Mouse (Mus musculus): ENCODE measurements around the gene Fgd5.
"Not testable (repeated sequence)": the region's sequence is repeated elsewhere in the genome, so short reads cannot be mapped to it uniquely, and the experiment has no call there.

The Fgd5 gene

DNA sequence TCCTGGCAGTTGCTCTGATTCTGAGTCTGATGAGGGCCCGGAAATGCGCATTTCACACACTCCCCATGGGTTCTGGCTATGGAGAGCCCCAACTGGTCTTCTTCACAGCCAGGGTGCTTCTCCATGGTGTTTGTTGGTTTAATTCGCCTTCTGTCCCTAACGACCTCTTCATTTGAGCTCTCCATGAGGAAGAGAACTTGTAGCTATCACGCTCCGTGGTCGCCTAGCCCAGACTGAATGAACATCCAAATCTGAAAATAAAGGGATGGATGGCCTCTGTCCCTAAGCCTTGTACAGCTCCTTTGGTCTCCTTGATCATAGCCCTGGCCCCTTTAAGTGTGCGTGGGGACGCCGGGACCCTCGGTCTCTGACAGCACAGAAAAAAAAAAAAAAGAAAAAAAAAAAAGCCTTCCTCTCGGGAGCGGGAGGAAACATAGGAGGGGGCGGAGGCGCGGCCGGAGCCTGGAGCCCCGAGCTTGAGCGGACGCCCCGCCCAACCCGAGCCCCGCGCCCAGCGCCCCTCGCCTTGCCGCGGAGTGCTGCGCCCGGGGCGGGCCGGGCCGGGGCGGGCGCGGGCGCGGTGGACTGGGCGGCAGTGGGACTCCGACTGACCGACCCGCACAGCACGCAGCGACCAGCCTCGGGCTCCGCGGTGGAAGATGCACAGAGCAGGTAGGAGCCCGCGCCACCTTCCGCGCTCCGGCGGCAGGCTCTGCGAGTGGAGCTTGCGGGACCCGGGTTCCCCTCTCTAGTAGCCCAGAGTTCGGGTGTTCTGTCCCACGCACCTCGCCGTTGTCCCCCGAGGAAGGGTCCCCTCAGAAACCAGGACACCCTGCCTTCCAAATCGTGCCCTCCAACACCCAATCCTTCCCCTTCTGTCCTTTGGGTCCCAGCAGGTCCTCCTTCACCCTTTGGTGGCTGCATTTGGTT, at the start of gene Fgd5:
Gene Fgd5, plus strand, starts transcription at position 508 of the 930 bp plus-strand sequence.
- DNase-seq, result no peak

DNA sequence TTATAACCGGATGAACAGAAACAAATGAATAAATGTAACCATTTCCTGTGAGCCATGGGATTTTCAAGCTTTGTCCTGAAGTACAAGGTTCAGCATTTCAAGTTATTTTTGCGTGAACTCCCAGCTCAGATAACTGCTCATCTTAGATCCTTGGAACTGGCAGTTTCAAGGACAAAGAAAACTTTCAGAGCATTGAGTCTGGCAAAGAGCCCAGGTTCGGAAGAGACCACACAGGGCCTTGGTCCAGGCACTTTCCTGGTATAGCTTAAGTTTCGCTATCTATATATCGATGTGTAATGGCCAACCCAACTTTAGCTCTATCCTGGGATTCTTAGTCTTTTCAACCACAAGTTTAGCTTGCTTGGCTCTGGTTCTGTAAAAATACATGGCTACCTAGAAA, 47.4 kb upstream of the Fgd5 start:
- no peak for DNase-seq

DNA sequence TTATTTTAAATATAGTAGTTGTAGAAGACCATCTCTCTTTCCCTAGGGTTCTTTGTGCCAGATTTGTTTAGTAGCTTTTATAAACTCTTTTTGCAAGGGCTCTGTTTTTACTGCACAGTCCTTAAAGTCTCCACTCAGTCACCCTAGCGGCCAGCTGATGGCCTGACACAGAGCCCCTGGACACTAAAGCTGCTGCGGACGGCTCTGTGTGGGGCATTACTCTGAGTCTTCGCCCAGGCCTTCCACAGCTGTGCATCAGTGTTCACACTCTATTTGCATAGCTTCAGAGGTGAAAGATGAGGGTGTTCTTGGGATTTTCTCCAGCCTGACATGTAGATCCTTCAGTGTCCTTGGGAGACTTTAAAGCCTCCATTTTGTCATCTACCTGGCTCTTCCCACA, 40.2 kb upstream of the Fgd5 start:
- no peak for DNase-seq

DNA sequence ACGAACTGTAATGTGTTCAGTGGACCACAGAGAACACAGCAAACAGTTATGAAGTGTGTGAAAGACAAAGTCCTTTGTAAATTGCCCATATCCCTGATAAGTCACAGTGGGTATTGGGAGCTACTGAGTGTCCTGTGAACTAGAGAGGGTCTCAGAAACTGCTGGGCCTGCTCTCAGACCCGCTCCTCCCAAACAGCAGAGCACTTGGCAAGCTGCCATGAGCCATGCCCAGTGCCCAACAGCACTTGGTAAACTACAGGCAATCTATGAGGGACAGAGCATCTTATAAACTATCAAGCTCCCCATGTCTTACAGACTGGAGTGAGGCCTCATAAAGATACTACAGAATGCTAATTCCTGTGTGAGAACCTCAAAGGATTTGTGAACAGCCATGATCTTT, 30.3 kb upstream of the Fgd5 start:
- DNase-seq, result no peak

DNA sequence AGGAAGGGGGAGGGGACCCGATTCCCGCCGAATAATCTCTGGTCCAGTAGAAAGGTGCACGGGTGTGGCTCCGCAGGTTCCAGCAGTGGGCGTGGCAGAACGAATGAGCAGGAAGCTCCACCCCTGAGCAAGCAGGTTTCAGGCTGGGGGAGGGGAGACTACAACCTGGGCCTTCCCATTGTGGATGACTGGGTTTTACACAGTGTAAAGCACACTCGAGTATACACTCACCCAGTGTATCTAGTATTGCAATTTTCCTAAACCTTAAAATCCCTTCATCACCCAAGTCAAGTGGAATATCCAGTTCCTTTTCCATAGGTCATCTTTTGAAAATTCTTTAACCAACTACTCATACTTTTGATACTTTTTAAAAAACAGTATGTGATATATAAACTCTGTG, 20.7 kb upstream of the Fgd5 start:
- DNase-seq, result not testable (repeated sequence)

DNA sequence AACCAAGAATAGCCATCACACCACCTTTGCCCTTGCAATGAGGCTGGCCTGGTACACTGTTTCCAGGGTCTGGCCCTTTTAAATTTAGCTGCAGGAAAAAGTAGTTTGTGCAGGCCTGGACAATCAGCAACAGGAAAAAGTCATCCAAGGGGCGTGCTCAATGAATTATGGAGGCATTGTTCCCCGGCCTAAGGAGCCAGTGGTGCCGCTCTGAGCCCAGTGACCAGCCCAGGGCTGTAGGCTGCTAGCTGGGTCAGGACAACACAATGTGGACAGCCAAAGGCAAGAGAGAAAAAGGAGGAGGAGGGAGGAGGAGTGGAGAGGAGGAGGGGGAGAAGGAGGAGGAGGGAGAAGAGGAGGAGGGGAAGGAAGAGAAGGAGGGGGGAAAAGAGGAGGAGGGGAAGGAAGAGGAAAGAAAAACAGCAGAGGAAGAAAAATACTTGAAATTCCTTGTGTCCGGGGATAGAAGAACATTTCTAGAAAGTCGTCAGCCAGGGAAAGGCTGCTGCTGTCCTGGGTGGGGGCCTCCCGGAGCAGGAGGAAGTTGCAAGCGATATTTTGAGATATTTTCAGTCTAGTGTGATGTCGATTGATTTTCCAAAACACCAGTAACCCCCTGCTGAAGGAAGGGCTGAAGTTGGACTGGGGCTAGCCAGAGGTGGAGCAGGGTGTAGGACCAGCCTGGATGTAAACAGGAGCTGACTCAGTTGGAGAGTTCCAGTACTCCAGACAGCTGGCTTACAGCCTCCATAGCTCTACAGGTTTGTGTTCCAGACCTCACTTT, 18.5 kb upstream of the Fgd5 start:
- peak; percentile 73 for DNase-seq

DNA sequence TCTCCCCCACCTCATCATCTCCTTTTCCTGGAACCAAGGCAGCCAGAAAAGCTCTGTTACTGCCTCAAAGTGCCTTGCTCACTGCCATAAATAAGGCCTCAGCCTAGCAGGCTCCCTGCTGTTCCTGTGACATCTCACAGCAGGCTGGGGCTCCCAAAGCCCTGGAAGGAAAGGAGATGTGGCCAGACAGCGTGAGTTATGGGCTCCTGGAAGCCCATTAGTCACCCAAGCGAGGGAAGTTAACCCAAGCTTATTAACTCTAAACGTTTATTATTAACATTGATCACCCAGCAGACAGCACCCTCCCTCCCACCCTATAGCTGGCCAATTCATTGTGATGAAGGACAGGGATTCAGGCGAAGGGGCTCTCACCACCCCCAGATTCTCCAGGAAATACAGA, 15.2 kb upstream of the Fgd5 start:
- DNase-seq, result no peak

DNA sequence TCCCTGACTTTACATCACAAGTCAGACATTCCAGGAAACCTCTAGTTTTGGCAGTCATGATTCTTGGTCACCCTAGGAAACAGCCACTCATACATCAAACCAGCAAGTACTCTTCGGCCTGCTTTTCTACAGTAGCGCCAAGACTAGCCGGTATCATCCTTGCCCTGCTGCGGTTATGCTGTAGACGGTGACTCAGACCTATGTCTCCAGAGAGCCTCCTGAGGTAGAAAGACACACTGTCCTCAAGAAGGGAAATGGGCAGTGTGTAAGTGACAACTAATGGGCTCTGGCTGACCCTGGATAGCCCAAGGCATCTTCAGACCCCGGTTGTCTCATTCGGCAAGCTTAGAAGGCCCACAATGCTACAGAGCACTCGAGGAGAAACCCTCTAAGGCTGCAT, 13.6 kb upstream of the Fgd5 start:
- no peak for DNase-seq

DNA sequence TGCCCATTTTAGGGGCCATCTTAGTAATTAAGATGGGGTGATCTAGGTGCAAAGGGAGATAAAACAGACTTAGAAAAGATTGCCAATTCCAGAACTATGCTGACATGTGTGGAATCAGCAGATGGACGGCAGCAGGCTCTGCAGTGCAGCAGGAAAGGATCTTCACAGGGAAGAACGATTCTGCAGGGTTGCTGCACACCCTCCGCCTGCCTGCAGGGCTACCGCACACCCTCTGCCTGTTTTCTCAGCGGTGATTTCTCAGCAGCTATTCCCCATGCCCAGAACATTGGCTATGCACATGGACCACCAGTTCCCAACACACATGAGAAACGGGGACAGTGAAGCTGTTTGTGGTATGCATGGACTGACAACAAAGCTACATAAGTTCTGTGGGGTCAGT, 12.7 kb upstream of the Fgd5 start:
- no peak for DNase-seq

DNA sequence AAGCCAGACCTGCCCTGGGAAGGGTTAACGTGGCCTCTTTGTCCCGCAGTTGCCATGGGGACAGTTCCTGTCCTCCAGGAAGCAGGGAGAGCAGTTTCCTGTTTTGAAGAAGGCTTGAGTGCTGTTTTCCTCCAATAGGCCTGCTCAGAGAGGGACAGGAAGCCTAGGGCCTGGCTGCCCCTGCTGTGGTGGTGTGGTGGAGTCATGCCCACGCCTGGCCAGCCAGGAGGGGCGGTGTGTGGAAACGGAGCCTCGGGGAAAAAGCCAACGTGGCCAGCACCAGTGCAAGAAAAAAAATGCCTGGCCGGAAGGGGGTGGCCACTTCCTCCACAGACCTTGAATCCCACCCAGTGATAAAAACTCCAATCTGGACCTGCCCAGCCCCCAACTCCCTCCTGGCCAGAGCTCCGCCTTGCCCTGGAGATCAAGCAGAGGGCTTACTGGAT, 6.5 kb upstream of the Fgd5 start:
- peak; percentile 81 for DNase-seq

DNA sequence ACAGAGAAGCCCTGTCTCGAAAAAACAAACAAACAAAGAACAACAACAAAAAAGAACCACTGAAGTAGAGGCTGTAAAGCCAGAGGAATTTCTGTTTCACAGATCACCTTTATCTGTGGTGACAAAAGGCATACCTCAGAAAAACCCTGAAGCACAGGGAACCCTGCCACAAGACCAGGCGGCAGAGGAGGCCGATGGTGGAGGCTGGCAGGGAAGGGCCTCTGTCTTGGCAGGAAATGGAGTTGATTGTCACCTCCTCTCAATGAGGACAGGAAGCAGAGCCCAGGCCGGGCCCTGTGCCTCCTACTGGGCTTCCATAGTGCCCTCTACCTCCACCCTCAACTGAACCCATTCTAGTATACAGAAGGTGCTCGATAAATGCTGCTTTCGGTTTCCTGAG, 4.7 kb upstream of the Fgd5 start:
- no peak for DNase-seq

DNA sequence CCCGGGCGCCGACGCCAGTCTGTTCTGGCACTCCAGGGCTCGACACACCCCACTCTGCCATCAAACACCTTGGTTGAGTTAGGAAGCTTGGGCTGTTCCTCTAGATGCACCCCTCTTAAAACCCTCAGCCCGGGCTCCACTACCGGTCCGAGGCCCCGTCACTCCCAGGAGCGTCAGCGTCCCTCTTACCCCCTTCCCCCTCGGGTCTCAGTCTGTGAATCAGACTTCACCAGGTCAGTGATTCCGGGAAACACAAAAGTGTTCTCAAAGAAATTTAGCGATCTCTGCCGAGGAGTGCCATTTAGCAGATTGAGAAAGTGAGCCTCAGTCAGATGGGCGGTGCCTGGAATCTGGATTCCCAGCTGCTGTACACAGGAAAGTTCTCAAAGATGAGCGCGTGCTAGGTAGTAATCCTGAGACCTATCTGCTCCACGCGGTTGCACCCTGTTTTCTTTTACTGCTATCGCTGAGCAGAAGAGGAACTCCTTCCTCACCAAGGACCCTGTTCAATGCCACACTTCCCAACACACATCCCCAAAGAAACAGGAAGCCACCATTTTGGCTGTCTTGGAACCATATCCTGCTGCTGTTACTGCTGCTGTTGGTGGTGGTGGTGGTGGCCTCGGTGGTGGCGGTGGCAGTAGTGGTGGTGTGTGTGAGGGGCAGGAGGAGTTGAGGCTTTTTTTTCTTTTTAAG, 771 bp downstream of the Fgd5 start:
- no peak for DNase-seq

DNA sequence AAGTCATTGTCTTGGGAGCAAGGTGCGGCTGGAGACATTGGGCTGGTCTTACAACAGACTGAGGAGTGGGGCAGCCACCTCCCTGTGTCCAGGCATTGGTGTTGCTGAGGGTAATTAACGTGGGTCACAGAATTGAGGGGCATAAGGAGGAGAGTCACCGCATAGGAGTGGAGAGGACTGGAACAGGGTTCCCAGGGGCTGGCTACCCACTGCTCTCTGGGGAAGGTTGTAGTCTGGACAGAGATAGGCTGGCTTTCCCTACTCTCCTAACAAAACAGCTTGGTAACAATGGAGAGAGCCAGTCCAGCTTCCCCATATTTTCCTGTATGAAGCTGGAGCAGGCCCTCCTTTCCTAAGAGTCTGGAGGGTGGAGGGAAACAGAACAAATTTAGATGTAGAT, 1.3 kb downstream of the Fgd5 start:
- no peak for DNase-seq

DNA sequence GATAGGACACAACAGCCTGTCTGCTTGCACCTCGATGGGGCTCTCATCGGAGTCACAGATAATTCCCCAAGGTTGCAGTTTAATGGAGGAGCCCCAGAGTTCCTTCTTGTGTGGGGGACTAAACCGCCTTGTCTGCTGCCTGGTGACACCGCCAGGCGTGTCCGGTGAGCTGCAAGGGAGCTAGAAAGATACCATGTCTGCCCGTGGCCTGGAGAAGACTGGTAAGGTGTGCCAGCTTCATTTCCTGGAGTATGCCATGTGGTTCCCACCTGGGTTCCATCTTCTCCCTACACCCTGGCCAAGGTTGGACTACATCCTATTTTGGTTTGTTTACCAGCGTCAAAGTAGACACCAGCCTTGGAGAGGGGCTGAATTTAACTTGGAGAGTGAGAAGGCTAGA, 11.4 kb downstream of the Fgd5 start:
- DNase-seq, result no peak

DNA sequence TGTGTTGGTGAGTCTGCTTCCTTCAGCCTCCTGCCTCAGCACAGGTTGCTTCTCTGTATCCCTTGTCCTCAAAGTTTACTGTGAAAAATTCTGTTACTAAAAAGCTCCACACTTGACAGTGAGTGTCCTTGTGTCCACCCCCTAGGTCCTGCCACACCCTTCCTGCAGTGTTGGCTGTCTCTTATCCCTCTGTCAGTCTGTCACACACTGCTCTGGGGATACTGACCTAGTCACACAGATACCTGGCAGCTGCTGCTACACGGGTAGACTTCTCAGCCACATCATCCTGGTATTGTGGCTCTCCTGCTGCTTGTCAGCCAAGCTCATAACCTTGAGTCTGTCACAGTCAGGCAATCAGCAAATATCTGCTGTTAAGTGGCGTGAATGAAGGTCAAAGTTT, 14.1 kb downstream of the Fgd5 start:
- no peak for DNase-seq

DNA sequence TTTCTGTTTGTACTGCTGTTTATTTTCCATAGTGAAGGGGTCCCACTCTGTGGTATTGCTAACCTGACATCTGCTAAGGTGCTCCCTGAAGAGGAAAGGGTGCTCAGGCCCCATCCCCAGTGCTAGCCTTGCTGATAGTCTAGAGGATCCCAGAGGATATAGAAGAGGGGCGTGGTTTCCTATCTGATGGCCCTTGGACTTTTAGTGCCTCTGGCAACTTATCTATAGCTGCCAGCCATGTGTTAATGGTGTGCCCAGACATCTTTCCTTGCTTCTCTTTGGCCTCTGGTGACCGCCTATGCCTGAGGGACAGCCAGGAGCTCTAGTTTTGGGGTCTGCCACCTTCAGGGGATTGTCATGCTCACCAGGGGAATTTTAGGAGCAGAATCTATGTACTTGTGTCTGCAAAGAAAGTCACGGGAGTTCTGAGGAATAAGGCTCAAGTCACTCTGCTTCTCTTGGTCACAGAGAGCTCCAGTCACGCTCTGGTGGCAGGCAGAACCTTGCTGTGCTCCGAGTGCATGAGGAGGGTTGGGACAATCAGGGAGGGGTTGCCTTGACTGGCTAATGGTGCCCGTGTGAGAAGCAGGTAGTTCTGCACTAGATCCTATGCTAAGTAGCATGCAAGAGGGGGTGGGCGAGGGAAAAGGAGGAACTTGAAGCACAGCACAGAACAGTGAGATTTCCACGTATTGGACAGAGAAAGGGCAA, 15.3 kb downstream of the Fgd5 start:
- DNase-seq, result no peak

DNA sequence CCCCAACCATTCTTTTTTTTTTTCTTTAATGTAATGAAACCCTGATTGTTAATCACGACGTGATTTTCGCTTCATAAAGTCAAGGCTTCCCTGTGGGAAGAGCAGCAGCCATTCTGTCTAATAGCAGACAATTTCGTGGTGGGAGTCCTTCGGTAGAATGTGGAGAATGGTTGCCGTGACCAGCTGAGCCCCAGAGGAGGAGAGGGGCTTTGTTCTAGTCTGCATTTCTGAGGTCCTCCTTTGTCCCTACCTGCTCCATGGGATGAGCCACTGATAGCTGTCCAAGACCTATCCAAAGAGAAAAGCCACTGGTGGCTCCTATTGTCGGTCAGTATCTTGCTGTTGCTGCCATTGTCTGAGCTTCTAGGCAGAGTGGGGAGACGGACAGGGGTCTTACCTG, 17.4 kb downstream of the Fgd5 start:
- no peak for DNase-seq

DNA sequence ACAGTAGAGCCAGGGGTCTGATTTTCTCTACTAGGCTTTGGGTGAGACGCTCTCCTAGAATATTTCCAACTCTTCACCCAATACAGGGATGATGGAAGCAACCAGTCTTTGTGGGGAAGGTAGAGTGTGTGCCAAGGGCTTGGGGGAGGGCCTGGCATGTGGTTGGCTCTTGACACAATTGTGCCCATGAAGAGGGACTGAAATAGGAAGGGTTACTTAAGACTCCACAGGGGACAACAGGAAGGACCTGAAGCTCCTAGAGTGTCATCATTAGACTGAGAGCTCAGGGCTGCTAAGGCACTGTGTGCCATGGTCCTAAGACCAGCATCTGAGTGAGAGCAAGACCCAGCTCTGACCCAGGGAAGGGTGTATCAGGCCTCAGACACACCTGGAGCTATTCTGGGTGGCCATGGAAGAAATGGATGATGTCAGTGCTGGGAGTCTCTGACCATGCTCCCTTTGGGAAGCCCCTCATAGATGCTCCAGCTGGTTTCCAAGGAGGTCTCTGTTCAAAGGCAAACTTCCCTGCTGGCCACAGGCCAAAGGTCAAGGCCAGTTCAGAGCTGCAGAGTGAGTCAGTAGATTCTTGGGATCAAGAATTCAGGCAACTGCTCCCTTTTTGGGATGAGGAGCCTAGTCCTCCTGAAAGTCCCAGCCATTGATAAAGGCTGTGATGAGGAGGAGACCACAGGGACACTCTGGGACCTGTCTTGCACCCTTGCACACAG, 24.0 kb downstream of the Fgd5 start:
- DNase-seq, result no peak

DNA sequence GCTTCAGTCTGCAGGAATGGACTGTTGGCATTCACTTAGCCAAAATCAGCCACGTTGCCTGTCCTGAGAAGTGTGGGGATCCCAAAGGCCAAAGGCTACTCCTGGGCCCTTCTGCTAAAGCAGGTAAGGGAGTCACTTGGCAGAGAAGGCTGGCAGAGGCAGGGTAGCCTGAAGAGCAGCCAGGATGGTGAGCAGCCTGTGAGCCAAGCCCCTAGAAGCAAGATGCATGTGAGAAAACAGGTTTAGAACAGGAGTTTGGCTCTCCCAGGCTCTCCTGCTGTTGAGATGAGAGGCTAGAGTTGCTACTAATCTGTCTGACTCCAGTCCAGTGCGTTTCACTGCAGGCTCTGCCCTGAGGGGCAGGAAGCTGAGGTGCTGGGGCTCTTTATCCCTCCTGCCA, 25.0 kb downstream of the Fgd5 start:
- no peak for DNase-seq

DNA sequence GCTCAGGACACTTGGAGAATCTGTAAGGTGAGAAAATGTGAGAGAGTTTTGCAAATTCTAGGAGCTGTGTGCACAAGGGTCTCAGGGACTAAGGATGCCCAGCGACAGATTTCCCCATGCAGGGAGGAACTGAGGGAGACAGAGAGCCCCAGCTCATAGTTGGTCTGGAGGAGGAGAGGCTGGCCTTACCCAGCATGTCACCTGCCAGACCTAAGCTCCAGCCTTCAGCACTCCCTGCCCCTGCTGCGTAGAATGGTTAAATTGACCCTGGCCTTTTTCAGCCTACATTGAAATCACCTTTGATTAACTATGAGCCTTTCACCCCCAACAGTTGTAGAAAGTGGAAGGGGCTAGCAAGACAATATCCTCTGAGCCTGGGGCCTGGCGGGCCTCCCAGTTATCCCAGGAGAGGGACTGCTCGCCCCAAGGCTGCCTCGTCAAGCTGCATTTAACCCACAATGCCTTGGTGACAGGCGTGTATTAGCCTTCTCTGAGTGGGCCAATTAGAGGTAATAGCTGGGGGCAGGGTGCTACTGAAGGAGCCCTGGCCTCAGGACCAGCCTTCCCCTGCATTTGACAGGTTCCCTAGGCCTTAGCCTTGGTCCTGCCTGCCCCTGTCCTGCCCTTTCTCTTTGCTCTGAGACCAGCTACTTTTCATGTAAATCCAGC, 25.6 kb downstream of the Fgd5 start:
- no peak for DNase-seq

DNA sequence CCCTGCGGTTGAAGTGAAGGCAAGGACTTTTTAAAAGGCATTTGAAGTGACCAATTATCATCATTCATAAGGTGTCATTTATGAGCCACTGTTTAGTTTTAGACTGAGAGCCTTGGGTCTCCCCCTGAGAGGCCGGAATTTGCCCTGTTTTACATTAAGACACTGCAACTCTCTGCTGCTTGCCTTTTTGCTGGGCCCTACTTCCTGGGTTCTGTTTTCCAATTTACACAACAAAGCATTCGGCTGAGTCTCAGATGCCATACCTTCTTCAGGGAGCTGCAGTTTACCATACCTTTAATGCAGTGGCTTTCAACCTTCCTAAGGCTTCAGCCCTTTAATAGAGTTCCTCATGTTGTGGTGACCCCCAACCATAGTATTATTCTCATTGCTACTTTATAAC, 26.1 kb downstream of the Fgd5 start:
- DNase-seq, result no peak

DNA sequence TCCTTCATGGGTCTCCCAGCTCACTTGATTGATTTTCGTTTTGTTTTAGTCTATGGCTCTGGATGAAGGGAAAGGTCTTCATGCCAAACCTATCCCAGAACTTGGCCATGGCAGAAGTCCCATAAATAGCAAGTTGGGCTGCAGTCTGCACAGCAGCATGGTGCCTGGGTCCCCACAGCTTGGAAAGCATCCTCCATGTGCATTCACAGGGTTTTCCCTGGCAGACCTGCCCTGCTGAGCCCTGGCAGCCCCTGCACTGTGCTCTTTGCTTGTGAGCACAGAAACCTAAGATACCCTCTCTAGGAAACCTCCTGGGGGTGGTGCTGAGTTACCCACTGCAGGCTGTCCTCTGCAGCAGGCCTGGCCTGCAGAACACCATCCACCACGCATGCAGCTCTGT, 32.2 kb downstream of the Fgd5 start:
- DNase-seq, result no peak

Measured in kidney, adult 9 months (tissue).